Mouse (Mus musculus): ENCODE data around the gene Gm9913. TPM values are rescaled to one million over a fixed set of nuclear protein-coding genes. Genes with fewer than 3 reads are reported as not detected.

Gene Gm9913
- polyA plus RNA-seq, 1 experiment from 2014 or later: 0.34 TPM

GRCm38 (mm10) chr2:125540579-125540978 lies 35.7 kb downstream of the Gm9913 start:
- no peak overlapping the region for H3K4me3 ChIP-seq (ENCODE audit: low read depth, low read length)
- no peak for TF ChIP-seq CTCF (IDR thresholded peaks at IDR 0.05; ENCODE audit: low read depth)
- H3K27ac ChIP-seq (ENCODE audit: low read depth, low read length): no peak overlapping the region
- H3K36me3 ChIP-seq (ENCODE audit: control insufficient read depth, insufficient read depth): no peaks in the 10 kb centered on the region
- no peak overlapping the region for H3K9ac ChIP-seq (ENCODE audit: low read depth, low read length)
- no peak for ATAC-seq
- no peaks in the 10 kb centered on the region for H3K9me3 ChIP-seq (ENCODE audit: control insufficient read depth)
- WGBS: 71% methylated on average over 7 of the region's 7 CpGs
- H3K27me3 ChIP-seq (replicated peaks; ENCODE audit: control insufficient read depth, insufficient read depth, low read length): no peaks in the 10 kb centered on the region
- no peaks in the 10 kb centered on the region for H3K4me1 ChIP-seq (replicated peaks; ENCODE audit: control insufficient read depth, insufficient read depth, low read length)
- H3K4me2 ChIP-seq (replicated peaks; ENCODE audit: low read depth): no peak overlapping the region

GRCm38 (mm10) chr2:125541451-125541850 lies 36.6 kb downstream of the Gm9913 start:
- no peak for ATAC-seq
- no peaks in the 10 kb centered on the region for H3K36me3 ChIP-seq (ENCODE audit: control insufficient read depth, insufficient read depth)
- WGBS: 66% methylated on average over 7 of the region's 7 CpGs

GRCm38 (mm10) chr2:125543646-125544045 lies 38.8 kb downstream of the Gm9913 start:
- 59% methylated on average over 1 of the region's 1 CpGs for WGBS

More at GRCm38 (mm10) chr2:125541451-125541850, 36.6 kb downstream of the Gm9913 start:
- no peak overlapping the region for H3K9ac ChIP-seq (ENCODE audit: low read depth, low read length)
- H3K27me3 ChIP-seq (replicated peaks; ENCODE audit: control insufficient read depth, insufficient read depth, low read length): no peaks in the 10 kb centered on the region
- H3K9me3 ChIP-seq (ENCODE audit: control insufficient read depth): no peaks in the 10 kb centered on the region
- no peak overlapping the region for H3K27ac ChIP-seq (ENCODE audit: low read depth, low read length)
- no peak overlapping the region for H3K4me2 ChIP-seq (replicated peaks; ENCODE audit: low read depth)
- H3K4me3 ChIP-seq (ENCODE audit: low read depth, low read length): no peak overlapping the region
- no peak for TF ChIP-seq CTCF (IDR thresholded peaks at IDR 0.05; ENCODE audit: low read depth)
- H3K4me1 ChIP-seq (replicated peaks; ENCODE audit: control insufficient read depth, insufficient read depth, low read length): no peaks in the 10 kb centered on the region

GRCm38 (mm10) chr2:125544986-125545385 lies 40.1 kb downstream of the Gm9913 start:
- H3K4me1 ChIP-seq (replicated peaks; ENCODE audit: control insufficient read depth, insufficient read depth, low read length): no peaks in the 10 kb centered on the region
- H3K36me3 ChIP-seq (ENCODE audit: control insufficient read depth, insufficient read depth): no peaks in the 10 kb centered on the region
- WGBS: 89% methylated on average over 3 of the region's 3 CpGs
- no peak overlapping the region for H3K9ac ChIP-seq (ENCODE audit: low read depth, low read length)
- no peaks in the 10 kb centered on the region for H3K9me3 ChIP-seq (ENCODE audit: control insufficient read depth)
- H3K27me3 ChIP-seq (replicated peaks; ENCODE audit: control insufficient read depth, insufficient read depth, low read length): no peaks in the 10 kb centered on the region
- ATAC-seq: no peak
- no peak overlapping the region for H3K27ac ChIP-seq (ENCODE audit: low read depth, low read length)
- TF ChIP-seq CTCF (IDR thresholded peaks at IDR 0.05; ENCODE audit: low read depth): no peak
- no peak overlapping the region for H3K4me2 ChIP-seq (replicated peaks; ENCODE audit: low read depth)
- no peak overlapping the region for H3K4me3 ChIP-seq (ENCODE audit: low read depth, low read length)

More at GRCm38 (mm10) chr2:125543646-125544045, 38.8 kb downstream of the Gm9913 start:
- no peaks in the 10 kb centered on the region for H3K4me1 ChIP-seq (replicated peaks; ENCODE audit: control insufficient read depth, insufficient read depth, low read length)
- H3K4me3 ChIP-seq (ENCODE audit: low read depth, low read length): no peak overlapping the region
- no peaks in the 10 kb centered on the region for H3K9me3 ChIP-seq (ENCODE audit: control insufficient read depth)
- H3K27ac ChIP-seq (ENCODE audit: low read depth, low read length): no peak overlapping the region
- no peaks in the 10 kb centered on the region for H3K27me3 ChIP-seq (replicated peaks; ENCODE audit: control insufficient read depth, insufficient read depth, low read length)
- no peak overlapping the region for H3K9ac ChIP-seq (ENCODE audit: low read depth, low read length)
- TF ChIP-seq CTCF (IDR thresholded peaks at IDR 0.05; ENCODE audit: low read depth): no peak
- no peaks in the 10 kb centered on the region for H3K36me3 ChIP-seq (ENCODE audit: control insufficient read depth, insufficient read depth)
- ATAC-seq: no peak
- no peak overlapping the region for H3K4me2 ChIP-seq (replicated peaks; ENCODE audit: low read depth)

- no peak overlapping the region for H3K4me2 ChIP-seq (replicated peaks; ENCODE audit: low read depth)
- no peak for TF ChIP-seq CTCF (IDR thresholded peaks at IDR 0.05; ENCODE audit: low read depth)
- no peaks in the 10 kb centered on the region for H3K4me1 ChIP-seq (replicated peaks; ENCODE audit: control insufficient read depth, insufficient read depth, low read length)
- ATAC-seq: no peak
- no peak overlapping the region for H3K9ac ChIP-seq (ENCODE audit: low read depth, low read length)
- WGBS: 39% methylated on average over 1 of the region's 1 CpGs
- no peaks in the 10 kb centered on the region for H3K27me3 ChIP-seq (replicated peaks; ENCODE audit: control insufficient read depth, insufficient read depth, low read length)
- no peaks in the 10 kb centered on the region for H3K9me3 ChIP-seq (ENCODE audit: control insufficient read depth)
- H3K27ac ChIP-seq (ENCODE audit: low read depth, low read length): no peak overlapping the region
- no peak overlapping the region for H3K4me3 ChIP-seq (ENCODE audit: low read depth, low read length)
- H3K36me3 ChIP-seq (ENCODE audit: control insufficient read depth, insufficient read depth): no peaks in the 10 kb centered on the region
These were observed 44.1 kb downstream of the Gm9913 start for GRCm38 (mm10) chr2:125548806-125549578.

GRCm38 (mm10) chr2:125555830-125556229 lies 50.9 kb downstream of the Gm9913 start:
- Histone ChIP-seq H3K27ac (ENCODE audit: low read depth, low read length) (no peak overlapping the region), H3K36me3 (ENCODE audit: control insufficient read depth, insufficient read depth) (no peaks in the 10 kb centered on the region), H3K4me3 (ENCODE audit: low read depth, low read length) (no peak overlapping the region), H3K4me1 (replicated peaks; ENCODE audit: control insufficient read depth, insufficient read depth, low read length) (no peaks in the 10 kb centered on the region), H3K27me3 (replicated peaks; ENCODE audit: control insufficient read depth, insufficient read depth, low read length) (no peaks in the 10 kb centered on the region), H3K4me2 (replicated peaks; ENCODE audit: low read depth) (no peak overlapping the region), H3K9ac (ENCODE audit: low read depth, low read length) (no peak overlapping the region), H3K9me3 (ENCODE audit: control insufficient read depth) (no peaks in the 10 kb centered on the region)
- ATAC-seq: no peak
- 78% methylated on average over 6 of the region's 6 CpGs for WGBS
- peak; percentile 36 for TF ChIP-seq CTCF (IDR thresholded peaks at IDR 0.05; ENCODE audit: low read depth)

Other genes starting within 250 kb of the Gm9913 start
- 9.9 and 11.2 TPM in 2 replicates for gene Fbn1, start 2.9 kb downstream of the Gm9913 start, polyA plus RNA-seq (2015; fragmentation: Nextera tagmentation; extraction: Ambion mirVana)
- gene Cep152, start 120.0 kb downstream of the Gm9913 start, polyA plus RNA-seq (2015; fragmentation: Nextera tagmentation; extraction: Ambion mirVana): 0.98 and 1.3 TPM in 2 replicates
- 64.3 and 67.4 TPM in 2 replicates for gene Eid1, start 168.0 kb downstream of the Gm9913 start, polyA plus RNA-seq (2015; fragmentation: Nextera tagmentation; extraction: Ambion mirVana)
- gene Shc4, start 219.1 kb downstream of the Gm9913 start, polyA plus RNA-seq (2015; fragmentation: Nextera tagmentation; extraction: Ambion mirVana): 0.61 and 0.65 TPM in 2 replicates

Measured in intestine, postnatal 0 days (tissue).